Mouse (Mus musculus): ENCODE measurements around the gene Vrk2. TPM values are rescaled to one million over a fixed set of nuclear protein-coding genes. Genes with fewer than 3 reads are reported as not detected.

The Vrk2 gene
- polyA plus RNA-seq, 1 experiment from 2014 or later: 23.4 TPM

DNA sequence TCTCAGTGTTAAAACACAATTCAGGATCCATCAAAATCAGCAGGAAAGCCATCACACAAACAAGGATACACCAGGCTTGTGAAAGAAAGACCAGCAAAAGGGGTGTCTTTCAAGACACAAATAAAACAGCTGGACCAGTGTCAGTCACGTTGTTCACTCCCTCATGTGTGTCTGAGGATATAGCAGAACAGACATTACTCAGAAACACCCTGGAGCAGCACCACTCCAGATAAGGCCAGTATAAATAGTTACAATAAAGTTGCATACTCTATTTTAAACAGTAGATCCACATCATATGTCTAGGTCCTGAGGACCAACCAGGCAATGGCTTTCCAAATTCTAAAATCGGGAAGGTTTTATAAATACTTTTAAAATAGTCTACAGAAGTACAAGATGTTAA lies 77.7 kb downstream of the Vrk2 start:
- no peak overlapping the region for H3K4me2 ChIP-seq (replicated peaks; ENCODE audit: low read depth, low read length)
- ATAC-seq (ENCODE audit: low FRiP score) (no peak), DNase-seq (ENCODE audit: low spot score) (no peak)
- WGBS: 78% methylated on average over 2 of the region's 2 CpGs
- H3K4me1 ChIP-seq (replicated peaks; ENCODE audit: control insufficient read depth, insufficient read depth, low read length): no peaks in the 10 kb centered on the region
- H3K27me3 ChIP-seq (ENCODE audit: control insufficient read depth, insufficient read depth, low read length): no peaks in the 10 kb centered on the region
- no peak overlapping the region for H3K4me3 ChIP-seq (ENCODE audit: low read depth, low read length)
- no peak overlapping the region for H3K9ac ChIP-seq (ENCODE audit: low read depth, low read length)
- H3K9me3 ChIP-seq (ENCODE audit: control insufficient read depth, low read length): no peaks in the 10 kb centered on the region
- no peak overlapping the region for H3K27ac ChIP-seq (ENCODE audit: low read depth, low read length)
- no peaks in the 10 kb centered on the region for H3K36me3 ChIP-seq (ENCODE audit: control insufficient read depth, insufficient read depth, low read length)

DNA sequence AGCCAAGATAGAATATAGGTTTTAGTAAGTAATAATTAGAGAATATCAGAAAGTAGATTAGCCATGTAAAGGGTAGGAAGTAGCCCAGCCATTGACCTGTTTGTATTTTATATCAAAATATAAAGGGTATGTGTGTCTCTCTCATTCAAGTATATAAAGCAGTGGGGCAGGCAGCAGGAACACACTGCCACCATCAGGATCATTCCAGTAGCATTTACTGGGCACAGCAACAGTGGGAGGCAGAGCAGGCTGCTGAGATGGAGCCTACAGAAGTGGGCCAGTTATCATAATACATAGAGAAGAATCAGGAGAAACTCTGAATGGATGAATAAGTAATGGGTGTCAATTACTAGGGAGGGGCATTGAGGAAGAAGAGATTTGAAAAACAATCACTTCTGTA lies 80.1 kb downstream of the Vrk2 start:
- H3K9ac ChIP-seq (ENCODE audit: low read depth, low read length): no peak overlapping the region
- H3K9me3 ChIP-seq (ENCODE audit: control insufficient read depth, low read length): no peaks in the 10 kb centered on the region
- ATAC-seq (ENCODE audit: low FRiP score) (no peak), DNase-seq (ENCODE audit: low spot score) (no peak)
- H3K4me1 ChIP-seq (replicated peaks; ENCODE audit: control insufficient read depth, insufficient read depth, low read length): no peaks in the 10 kb centered on the region
- H3K4me2 ChIP-seq (replicated peaks; ENCODE audit: low read depth, low read length): no peak overlapping the region
- no peaks in the 10 kb centered on the region for H3K27me3 ChIP-seq (ENCODE audit: control insufficient read depth, insufficient read depth, low read length)
- no peak overlapping the region for H3K27ac ChIP-seq (ENCODE audit: low read depth, low read length)
- H3K4me3 ChIP-seq (ENCODE audit: low read depth, low read length): no peak overlapping the region
- H3K36me3 ChIP-seq (ENCODE audit: control insufficient read depth, insufficient read depth, low read length): no peaks in the 10 kb centered on the region

DNA sequence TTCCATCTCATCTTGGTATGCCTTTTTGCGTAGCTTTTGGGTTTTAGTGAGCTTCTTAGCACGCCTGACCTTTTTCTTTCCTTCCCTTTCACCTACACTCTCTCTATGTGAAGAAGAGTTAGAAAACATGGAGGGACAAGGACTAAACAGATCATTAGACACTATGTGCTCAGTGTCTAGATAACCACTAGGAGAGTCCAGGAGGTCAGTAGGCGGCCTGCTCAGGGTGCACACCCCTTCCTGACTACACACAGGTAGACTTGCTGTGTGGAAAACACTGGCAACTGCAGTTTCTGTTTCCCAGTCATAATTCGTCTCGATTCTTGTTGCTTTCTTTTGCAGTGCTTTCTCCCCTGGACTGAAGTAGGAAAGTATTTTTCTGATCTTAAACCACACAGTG lies 97.8 kb downstream of the Vrk2 start:
- H3K36me3 ChIP-seq (ENCODE audit: control insufficient read depth, insufficient read depth, low read length): no peaks in the 10 kb centered on the region
- no peak overlapping the region for H3K4me3 ChIP-seq (ENCODE audit: low read depth, low read length)
- no peak overlapping the region for H3K27ac ChIP-seq (ENCODE audit: low read depth, low read length)
- ATAC-seq (ENCODE audit: low FRiP score): no peak
- no peaks in the 10 kb centered on the region for H3K9me3 ChIP-seq (ENCODE audit: control insufficient read depth, low read length)
- DNase-seq (ENCODE audit: low spot score): no peak
- 92% methylated on average over 5 of the region's 5 CpGs for WGBS
- H3K4me2 ChIP-seq (replicated peaks; ENCODE audit: low read depth, low read length): no peak overlapping the region
- no peak overlapping the region for H3K9ac ChIP-seq (ENCODE audit: low read depth, low read length)
- H3K4me1 ChIP-seq (replicated peaks; ENCODE audit: control insufficient read depth, insufficient read depth, low read length): no peaks in the 10 kb centered on the region
- no peaks in the 10 kb centered on the region for H3K27me3 ChIP-seq (ENCODE audit: control insufficient read depth, insufficient read depth, low read length)

DNA sequence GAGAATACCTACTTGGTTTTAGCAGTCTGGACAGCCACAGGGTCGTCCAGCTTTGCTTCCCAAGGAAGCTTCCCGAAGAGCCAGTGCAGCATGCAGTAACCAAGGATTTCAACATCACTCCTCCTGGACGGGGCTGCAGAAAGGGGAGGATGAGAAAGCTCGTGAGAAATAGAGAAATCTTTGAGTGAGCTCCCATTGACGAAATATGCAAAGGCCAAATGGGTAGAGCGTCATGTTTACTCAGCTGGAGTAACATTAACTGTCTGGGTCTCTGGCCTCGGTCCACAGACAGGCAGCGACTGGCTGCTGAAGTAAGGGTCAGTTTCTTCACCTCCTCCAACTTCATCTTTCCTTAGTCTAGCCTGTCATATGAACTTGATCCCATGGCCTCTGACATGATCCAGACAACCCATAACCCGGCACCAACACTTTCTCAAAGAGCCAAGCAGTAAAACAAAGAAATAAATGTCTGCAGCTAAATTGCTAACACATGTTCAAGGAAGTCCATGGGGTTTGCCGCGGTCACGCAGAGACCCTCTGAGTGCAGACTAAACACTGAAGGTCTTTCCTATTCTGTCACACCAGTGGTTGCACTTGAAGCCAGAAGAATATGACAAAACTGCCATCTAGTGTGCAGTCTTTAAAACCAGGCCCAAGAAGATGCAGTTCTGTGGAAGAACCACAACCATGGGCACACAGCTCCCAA lies 103.9 kb downstream of the Vrk2 start:
- Histone ChIP-seq H3K27ac (ENCODE audit: low read depth, low read length) (no peak overlapping the region), H3K9me3 (ENCODE audit: control insufficient read depth, low read length) (no peaks in the 10 kb centered on the region), H3K9ac (ENCODE audit: low read depth, low read length) (no peak overlapping the region), H3K4me1 (replicated peaks; ENCODE audit: control insufficient read depth, insufficient read depth, low read length) (no peaks in the 10 kb centered on the region), H3K4me3 (ENCODE audit: low read depth, low read length) (no peak overlapping the region), H3K36me3 (ENCODE audit: control insufficient read depth, insufficient read depth, low read length) (no peaks in the 10 kb centered on the region), H3K27me3 (ENCODE audit: control insufficient read depth, insufficient read depth, low read length) (no peaks in the 10 kb centered on the region), H3K4me2 (replicated peaks; ENCODE audit: low read depth, low read length) (no peak overlapping the region)
- peak; percentile 56 for ATAC-seq (ENCODE audit: low FRiP score)
- 67% methylated on average over 12 of the region's 12 CpGs for WGBS
- peak; percentile 39 for DNase-seq (ENCODE audit: low spot score)

DNA sequence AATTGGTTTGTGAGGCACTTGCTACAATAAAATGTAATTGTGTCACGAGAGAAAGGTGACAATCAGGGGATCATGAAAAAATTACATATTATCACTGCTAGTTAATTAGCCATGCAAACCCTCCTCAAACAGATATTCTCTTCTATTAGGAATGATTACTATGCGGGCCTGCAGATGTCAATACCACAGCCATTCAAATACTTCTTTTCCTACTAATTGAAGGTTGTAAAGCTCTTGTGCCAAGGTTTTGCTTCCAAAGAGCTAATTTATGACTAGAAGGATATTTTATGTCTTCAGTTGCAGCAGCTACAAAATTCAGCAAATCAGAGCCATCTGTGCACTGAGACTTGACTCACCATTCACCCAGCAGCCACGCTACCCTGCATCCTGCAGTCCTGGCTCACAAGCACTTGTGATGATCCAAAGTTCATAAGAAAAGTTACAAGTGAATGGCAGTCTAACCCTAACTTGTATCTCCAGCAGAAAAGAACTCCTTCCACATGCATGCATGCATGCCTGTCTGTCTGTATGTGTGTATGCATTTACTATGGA lies 112.0 kb downstream of the Vrk2 start:
- Histone ChIP-seq H3K27me3 (ENCODE audit: control insufficient read depth, insufficient read depth, low read length) (no peaks in the 10 kb centered on the region), H3K27ac (ENCODE audit: low read depth, low read length) (no peak overlapping the region), H3K4me2 (replicated peaks; ENCODE audit: low read depth, low read length) (no peak overlapping the region), H3K9ac (ENCODE audit: low read depth, low read length) (no peak overlapping the region), H3K4me3 (ENCODE audit: low read depth, low read length) (no peak overlapping the region), H3K36me3 (ENCODE audit: control insufficient read depth, insufficient read depth, low read length) (no peaks in the 10 kb centered on the region), H3K9me3 (ENCODE audit: control insufficient read depth, low read length) (no peaks in the 10 kb centered on the region), H3K4me1 (replicated peaks; ENCODE audit: control insufficient read depth, insufficient read depth, low read length) (no peaks in the 10 kb centered on the region)
- ATAC-seq (ENCODE audit: low FRiP score) (no peak), DNase-seq (ENCODE audit: low spot score) (no peak)
- WGBS: 88% methylated on average over 3 of the region's 3 CpGs

DNA sequence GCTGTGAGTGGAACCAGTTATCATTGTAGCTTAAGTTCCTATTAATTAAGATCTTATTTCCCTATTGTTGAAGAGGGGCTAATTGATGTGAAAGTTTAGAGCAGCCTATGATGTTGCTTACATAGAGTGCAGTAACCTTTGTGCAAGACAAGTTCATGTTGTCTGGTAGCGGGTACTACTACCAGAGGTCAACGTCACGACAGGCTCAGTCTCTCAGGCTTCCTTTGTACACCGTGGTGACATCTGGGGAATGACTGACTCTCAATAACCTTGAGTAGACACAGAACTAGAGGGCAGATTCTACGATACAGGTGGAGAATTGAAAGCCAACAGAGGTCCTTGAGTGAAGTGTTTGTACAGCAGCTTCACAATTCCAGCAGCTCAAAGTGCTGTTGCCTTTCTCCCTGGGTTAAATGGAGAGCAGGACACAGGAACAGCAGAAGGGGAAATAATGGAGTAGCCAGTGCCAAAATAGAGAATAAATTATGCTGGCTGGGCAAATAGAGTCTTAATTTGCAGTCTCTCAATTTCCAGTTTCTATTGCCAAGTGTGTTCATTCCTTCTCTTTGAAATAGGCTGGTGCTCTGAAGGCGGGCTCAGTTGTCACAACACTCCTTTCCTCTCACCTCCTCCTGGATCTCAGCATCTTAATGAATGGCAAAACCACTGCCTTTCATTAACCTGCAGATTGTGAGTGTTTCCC lies 116.6 kb downstream of the Vrk2 start:
- Histone ChIP-seq H3K36me3 (ENCODE audit: control insufficient read depth, insufficient read depth, low read length) (no peaks in the 10 kb centered on the region), H3K27me3 (ENCODE audit: control insufficient read depth, insufficient read depth, low read length) (no peaks in the 10 kb centered on the region), H3K4me3 (ENCODE audit: low read depth, low read length) (no peak overlapping the region), H3K4me1 (replicated peaks; ENCODE audit: control insufficient read depth, insufficient read depth, low read length) (no peaks in the 10 kb centered on the region), H3K4me2 (replicated peaks; ENCODE audit: low read depth, low read length) (no peak overlapping the region), H3K9me3 (ENCODE audit: control insufficient read depth, low read length) (no peaks in the 10 kb centered on the region), H3K27ac (ENCODE audit: low read depth, low read length) (no peak overlapping the region), H3K9ac (ENCODE audit: low read depth, low read length) (no peak overlapping the region)
- DNase-seq (ENCODE audit: low spot score) (no peak), ATAC-seq (ENCODE audit: low FRiP score) (no peak)
- 84% methylated on average over 6 of the region's 6 CpGs for WGBS

DNA sequence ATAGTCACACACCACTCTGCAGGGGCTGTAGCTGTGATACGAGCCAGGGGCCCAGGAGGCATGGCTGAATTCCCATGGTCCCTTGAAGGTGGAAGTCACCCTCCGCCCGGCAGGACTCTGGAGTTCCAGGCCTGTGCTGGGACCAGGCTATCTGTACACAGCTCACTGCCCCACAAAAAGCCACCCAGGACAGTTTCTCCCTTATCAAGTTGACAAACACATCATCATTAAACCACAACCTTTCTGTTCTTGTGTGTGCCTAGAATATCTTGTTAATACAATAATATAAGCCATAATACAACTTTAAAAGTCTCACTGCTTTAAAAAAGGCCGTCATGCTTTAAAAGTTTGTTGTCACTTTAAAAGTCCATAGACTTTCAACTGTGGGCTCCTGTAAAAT lies 139.7 kb downstream of the Vrk2 start:
- no peak overlapping the region for H3K9ac ChIP-seq (ENCODE audit: low read depth, low read length)
- H3K27ac ChIP-seq (ENCODE audit: low read depth, low read length): no peak overlapping the region
- H3K9me3 ChIP-seq (ENCODE audit: control insufficient read depth, low read length): no peaks in the 10 kb centered on the region
- H3K4me1 ChIP-seq (replicated peaks; ENCODE audit: control insufficient read depth, insufficient read depth, low read length): no peaks in the 10 kb centered on the region
- H3K36me3 ChIP-seq (ENCODE audit: control insufficient read depth, insufficient read depth, low read length): no peaks in the 10 kb centered on the region
- no peak overlapping the region for H3K4me2 ChIP-seq (replicated peaks; ENCODE audit: low read depth, low read length)
- ATAC-seq (ENCODE audit: low FRiP score) (no peak), DNase-seq (ENCODE audit: low spot score) (no peak)
- H3K4me3 ChIP-seq (ENCODE audit: low read depth, low read length): no peak overlapping the region
- H3K27me3 ChIP-seq (ENCODE audit: control insufficient read depth, insufficient read depth, low read length): no peaks in the 10 kb centered on the region
- 83% methylated on average over 4 of the region's 4 CpGs for WGBS

DNA sequence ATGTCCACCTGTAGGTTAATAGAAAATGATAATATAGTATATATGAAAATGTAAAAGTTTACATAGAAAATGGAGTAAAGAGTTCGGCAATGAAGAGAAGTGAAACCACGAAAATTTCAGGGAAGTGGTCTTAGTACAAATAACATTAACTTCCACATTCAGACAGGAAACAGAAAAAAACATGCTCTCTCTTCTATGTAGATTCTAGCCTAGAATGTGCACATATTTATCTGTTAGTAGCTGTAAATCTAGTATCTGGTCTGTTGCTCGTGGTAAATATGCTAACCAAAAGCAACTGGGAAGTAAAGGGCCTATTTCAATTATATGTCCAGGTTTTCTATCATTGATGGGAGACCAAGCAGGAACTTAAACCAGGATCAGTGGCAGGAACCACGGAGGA lies 141.1 kb downstream of the Vrk2 start:
- Histone ChIP-seq H3K9ac (ENCODE audit: low read depth, low read length) (no peak overlapping the region), H3K27ac (ENCODE audit: low read depth, low read length) (no peak overlapping the region), H3K4me3 (ENCODE audit: low read depth, low read length) (no peak overlapping the region), H3K4me1 (replicated peaks; ENCODE audit: control insufficient read depth, insufficient read depth, low read length) (no peaks in the 10 kb centered on the region), H3K4me2 (replicated peaks; ENCODE audit: low read depth, low read length) (no peak overlapping the region), H3K9me3 (ENCODE audit: control insufficient read depth, low read length) (no peaks in the 10 kb centered on the region), H3K27me3 (ENCODE audit: control insufficient read depth, insufficient read depth, low read length) (no peaks in the 10 kb centered on the region), H3K36me3 (ENCODE audit: control insufficient read depth, insufficient read depth, low read length) (no peaks in the 10 kb centered on the region)
- 89% methylated on average over 4 of the region's 4 CpGs for WGBS
- DNase-seq (ENCODE audit: low spot score) (no peak), ATAC-seq (ENCODE audit: low FRiP score) (no peak)

DNA sequence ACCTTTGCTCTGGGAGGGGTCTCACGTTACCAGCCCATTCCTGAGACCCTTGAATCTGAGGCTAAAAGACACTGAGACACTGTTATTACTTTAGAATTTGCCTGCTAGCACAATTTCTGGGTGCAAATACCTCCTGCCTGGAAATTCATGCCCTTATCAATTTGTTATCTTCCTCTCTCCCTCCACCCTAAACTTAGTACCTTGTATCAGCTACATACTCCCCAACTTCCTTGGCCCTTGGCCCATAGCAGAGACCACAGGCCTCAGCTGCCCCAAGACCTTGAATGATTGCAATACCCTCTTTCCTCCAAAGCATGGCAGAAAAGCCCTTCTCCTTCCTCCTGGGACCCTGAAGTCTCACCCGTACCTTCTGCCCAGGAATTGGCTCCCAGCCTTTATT lies 142.6 kb downstream of the Vrk2 start:
- Histone ChIP-seq H3K4me2 (replicated peaks; ENCODE audit: low read depth, low read length) (no peak overlapping the region), H3K9ac (ENCODE audit: low read depth, low read length) (no peak overlapping the region), H3K27me3 (ENCODE audit: control insufficient read depth, insufficient read depth, low read length) (no peaks in the 10 kb centered on the region), H3K4me1 (replicated peaks; ENCODE audit: control insufficient read depth, insufficient read depth, low read length) (no peaks in the 10 kb centered on the region), H3K4me3 (ENCODE audit: low read depth, low read length) (no peak overlapping the region), H3K27ac (ENCODE audit: low read depth, low read length) (no peak overlapping the region), H3K9me3 (ENCODE audit: control insufficient read depth, low read length) (no peaks in the 10 kb centered on the region), H3K36me3 (ENCODE audit: control insufficient read depth, insufficient read depth, low read length) (no peaks in the 10 kb centered on the region)
- WGBS: 87% methylated on average over 2 of the region's 2 CpGs
- DNase-seq (ENCODE audit: low spot score): no peak
- no peak for ATAC-seq (ENCODE audit: low FRiP score)

Measured in hindbrain, embryonic 11.5 days (tissue).